Mouse (Mus musculus) lung, postnatal 0 days (tissue): ENCODE measurements at regions not wholly inside any gene's neighbourhood (a gene's known extent, or its start where the extent isn't known, plus 50 kb on each side); places are given as distances from the start of the nearest gene placed in this dataset.
"Not testable (repeated sequence)": the region's sequence is repeated elsewhere in the genome, so short reads cannot be mapped to it uniquely, and the experiment has no call there.

Source experiments
- ATAC-seq: fragments of 200-750 bp; cut with Nextera tagmentation; 2 replicates; pipeline ENCODE4 v1.8.0; 2017; ENCODE audit warnings: moderate library complexity
- DNase-seq: peaks from one replicate; pipeline ENCODE4 v3.0.0-alpha.2; 2016; ENCODE audit warnings: low spot score
- H3K27ac ChIP-seq: fragments of 300-500 bp; sonication (generic); 2 replicates; pipeline ENCODE4 v1.5.1; 2014; ENCODE audit warnings: antibody characterized with exemption, mild to moderate bottlenecking, low read length, mixed read lengths
- H3K27me3 ChIP-seq: fragments of 300-500 bp; sonication (generic); replicated peaks from 2 replicates; pipeline ENCODE4 v1.6.1; 2014; ENCODE audit warnings: low read length, mixed read lengths; ENCODE audit not compliant: insufficient read depth
- H3K36me3 ChIP-seq: fragments of 300-500 bp; sonication (generic); 2 replicates; pipeline ENCODE4 v1.6.1; 2014; ENCODE audit warnings: low read length, mixed read lengths; ENCODE audit not compliant: insufficient read depth
- H3K4me1 ChIP-seq: fragments of 300-500 bp; sonication (generic); 2 replicates; pipeline ENCODE4 v1.6.1; 2014; ENCODE audit warnings: antibody characterized with exemption, low read depth, low read length, mixed read lengths; ENCODE audit not compliant: insufficient read depth
- H3K4me2 ChIP-seq: fragments of 300-500 bp; sonication (generic); replicated peaks from 2 replicates; pipeline ENCODE4 v1.6.1; 2014; ENCODE audit warnings: low read depth, mild to moderate bottlenecking, low read length, moderate library complexity, mixed read lengths
- H3K4me3 ChIP-seq: fragments of 300-500 bp; sonication (generic); 2 replicates; pipeline ENCODE4 v1.5.1; 2014; ENCODE audit warnings: low read depth, low read length
- H3K9ac ChIP-seq: fragments of 300-500 bp; sonication (generic); replicated peaks from 2 replicates; pipeline ENCODE4 v1.6.1; 2014; ENCODE audit warnings: low read depth, mild to moderate bottlenecking
- H3K9me3 ChIP-seq: fragments of 300-500 bp; sonication (generic); 2 replicates; pipeline ENCODE4 v1.6.1; 2016; ENCODE audit warnings: low read length, mixed read lengths
- CTCF ChIP-seq: IDR thresholded peaks from 2 replicates; pipeline ENCODE4 v1.5.1; 2016; ENCODE audit warnings: antibody characterized with exemption, mild to moderate bottlenecking
- EP300 ChIP-seq: IDR thresholded peaks from 2 replicates; pipeline ENCODE4 v1.6.1; 2016; ENCODE audit warnings: antibody characterized with exemption, mild to moderate bottlenecking, control low read depth
- WGBS: fragments of 180-500 bp; shearing (Covaris S2); extraction: QIAGEN DNeasy Blood & Tissue Kit; methylation state at CpG from one replicate; pipeline ENCODE4 v1.1.7; 2014; 5-methylcytosine and 5-hydroxymethylcytosine counted together

GRCm38 (mm10) chr7:64001611-64002111, 62.9 kb upstream of the Klf13 start:
- Histone ChIP-seq H3K9me3 (no peaks in the 10 kb centered on the region), H3K4me1 (peaks cover 15% of the 10 kb centered on the region), H3K4me2 (no peak overlapping the region), H3K27ac (no peak overlapping the region), H3K27me3 (no peaks in the 10 kb centered on the region), H3K4me3 (no peak overlapping the region), H3K9ac (no peak overlapping the region), H3K36me3 (no peaks in the 10 kb centered on the region)
- 42% methylated on average over 9 of the region's 9 CpGs for WGBS
- ATAC-seq (peak; percentile 65), DNase-seq (peak; percentile 82)
- TF ChIP-seq EP300, result 0 out of 2 replicates have a peak, but pooled peaks have one; percentile 24
- no peak for TF ChIP-seq CTCF

DNA sequence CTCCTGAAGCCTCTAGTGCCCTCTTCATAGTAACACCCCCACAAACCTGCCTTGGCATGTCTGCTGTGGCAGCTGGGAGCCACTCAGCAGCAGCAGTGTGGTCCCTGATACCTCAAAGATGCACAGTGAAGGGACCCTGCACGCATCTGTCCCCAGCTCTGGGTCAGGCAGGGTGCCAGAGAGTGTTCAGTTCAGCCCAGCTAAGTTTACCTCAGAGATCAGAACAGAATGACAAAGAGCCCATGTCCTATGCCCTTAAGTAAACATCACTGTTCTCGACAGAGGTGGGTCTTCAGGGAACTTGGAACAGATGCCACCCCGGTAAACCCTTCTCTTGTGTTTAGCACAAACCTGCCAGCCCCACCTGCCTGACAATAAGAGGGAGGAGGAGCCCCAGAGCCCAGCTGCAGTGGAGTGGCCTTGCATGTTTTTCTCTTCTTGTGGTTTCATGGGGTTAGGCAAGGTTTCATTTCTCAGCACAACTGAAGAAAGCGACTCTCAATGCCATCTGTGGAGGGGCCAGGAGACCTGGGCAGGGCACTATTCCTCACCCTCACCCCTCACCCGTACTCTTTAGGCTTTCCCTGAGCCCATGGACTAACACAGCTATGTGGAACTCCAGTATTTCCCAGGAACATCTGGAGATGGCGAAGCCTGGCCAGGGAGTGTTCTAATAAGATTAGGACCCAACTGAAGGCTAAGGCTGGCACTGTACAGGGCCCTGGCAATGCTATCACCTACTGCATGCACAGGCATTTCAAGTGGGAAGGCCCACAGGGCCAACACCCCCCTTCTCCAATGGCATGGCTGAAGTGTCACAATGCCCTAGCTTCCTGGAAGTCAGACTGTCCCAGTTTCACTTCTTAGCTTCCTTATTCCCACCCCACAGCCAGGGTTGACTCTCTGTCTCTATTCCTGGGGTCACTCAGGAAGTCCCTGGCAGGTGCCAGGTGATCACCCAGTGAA, 60.6 kb upstream of the Klf13 start:
- Histone ChIP-seq H3K4me3 (no peak overlapping the region), H3K4me1 (peaks cover 15% of the 10 kb centered on the region), H3K27ac (peak overlapping the region; percentile 70), H3K4me2 (no peak overlapping the region), H3K36me3 (no peaks in the 10 kb centered on the region), H3K9ac (no peak overlapping the region), H3K27me3 (no peaks in the 10 kb centered on the region), H3K9me3 (no peaks in the 10 kb centered on the region)
- peak; percentile 77 for TF ChIP-seq EP300
- no peak for TF ChIP-seq CTCF
- peak; percentile 81 for DNase-seq
- peak; percentile 80 for ATAC-seq
- 33% methylated on average over 6 of the region's 6 CpGs for WGBS

GRCm38 (mm10) chr7:63997997-63998396, 59.3 kb upstream of the Klf13 start:
- no peak overlapping the region for H3K27ac ChIP-seq
- H3K36me3 ChIP-seq, result no peaks in the 10 kb centered on the region
- ATAC-seq, result no peak
- H3K9ac ChIP-seq, result no peak overlapping the region
- no peaks in the 10 kb centered on the region for H3K27me3 ChIP-seq
- no peak for TF ChIP-seq EP300
- TF ChIP-seq CTCF, result no peak
- H3K9me3 ChIP-seq, result no peaks in the 10 kb centered on the region
- 83% methylated on average over 3 of the region's 3 CpGs for WGBS
- no peak for DNase-seq
- H3K4me2 ChIP-seq, result no peak overlapping the region
- H3K4me3 ChIP-seq, result no peak overlapping the region
- peaks cover 15% of the 10 kb centered on the region for H3K4me1 ChIP-seq

DNA sequence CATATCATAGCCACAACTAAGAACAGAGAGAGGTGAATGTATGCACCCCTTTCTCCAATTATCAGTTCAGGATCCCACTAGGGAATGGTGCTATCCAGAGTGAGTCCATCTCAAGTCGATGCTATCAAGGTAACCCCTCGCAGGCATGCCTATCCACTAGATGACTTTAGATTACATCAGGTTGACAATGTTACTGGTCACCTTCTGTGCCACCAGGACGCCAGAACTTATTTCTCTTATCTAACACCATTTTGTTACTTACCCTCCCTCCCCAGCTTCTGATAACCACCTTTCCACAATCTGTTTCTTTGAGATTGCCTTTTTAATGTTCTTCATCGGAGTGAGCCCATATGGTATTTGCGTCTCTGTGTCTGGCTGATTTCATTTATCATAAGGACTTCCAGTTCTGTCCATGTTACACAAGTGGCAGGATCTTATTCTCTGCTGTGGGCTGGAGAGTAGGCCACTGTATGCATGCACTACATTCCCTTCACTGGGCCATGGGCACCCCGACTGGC, 57.9 kb upstream of the Klf13 start:
- peaks cover 15% of the 10 kb centered on the region for H3K4me1 ChIP-seq
- no peak for DNase-seq
- H3K36me3 ChIP-seq, result no peaks in the 10 kb centered on the region
- no peak overlapping the region for H3K27ac ChIP-seq
- no peak for ATAC-seq
- H3K4me3 ChIP-seq, result no peak overlapping the region
- TF ChIP-seq CTCF (no peak), EP300 (no peak)
- H3K4me2 ChIP-seq, result no peak overlapping the region
- H3K9ac ChIP-seq, result no peak overlapping the region
- 80% methylated on average over 6 of the region's 6 CpGs for WGBS
- no peaks in the 10 kb centered on the region for H3K27me3 ChIP-seq
- no peaks in the 10 kb centered on the region for H3K9me3 ChIP-seq

DNA sequence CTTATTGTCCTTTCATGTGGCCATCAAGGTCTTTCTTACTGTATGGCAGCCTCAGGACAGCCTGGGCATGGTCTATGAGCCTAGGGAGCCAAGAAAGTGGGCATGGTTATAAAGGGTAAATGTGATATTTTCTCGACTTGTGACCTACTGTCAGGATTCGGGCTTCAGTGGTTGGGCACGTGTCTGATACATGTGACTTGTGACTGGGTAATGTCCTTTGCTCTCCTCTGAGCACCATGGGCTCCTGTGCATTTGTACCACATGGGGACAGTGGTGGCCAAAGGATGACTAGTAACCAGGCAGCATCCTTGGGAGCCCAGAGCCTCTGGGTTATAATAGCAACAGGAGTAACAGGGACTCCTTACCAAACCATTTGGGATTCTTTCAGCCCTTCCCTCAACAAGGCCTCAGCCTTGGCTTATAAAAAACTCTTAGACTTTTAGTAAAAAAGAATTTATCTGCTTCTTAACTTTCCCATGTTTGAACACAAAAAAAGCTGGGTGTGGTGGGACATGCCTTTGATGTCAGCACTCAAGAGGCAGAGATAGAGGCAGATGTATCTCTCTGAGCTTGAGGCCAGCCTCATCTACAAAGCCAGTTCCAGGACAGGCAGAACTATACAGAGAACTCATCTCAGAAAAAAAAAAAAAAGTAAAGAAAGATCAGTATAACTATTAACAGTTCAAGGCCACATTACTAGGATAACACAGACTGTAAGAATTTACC, 56.7 kb upstream of the Klf13 start:
- no peak overlapping the region for H3K4me2 ChIP-seq
- no peak overlapping the region for H3K9ac ChIP-seq
- H3K9me3 ChIP-seq, result no peaks in the 10 kb centered on the region
- H3K36me3 ChIP-seq, result no peaks in the 10 kb centered on the region
- 83% methylated on average over 3 of the region's 3 CpGs for WGBS
- TF ChIP-seq EP300 (no peak), CTCF (peak; percentile 33)
- H3K4me3 ChIP-seq, result no peak overlapping the region
- no peak for DNase-seq
- ATAC-seq, result no peak
- H3K4me1 ChIP-seq, result peaks cover 15% of the 10 kb centered on the region
- H3K27me3 ChIP-seq, result no peaks in the 10 kb centered on the region
- no peak overlapping the region for H3K27ac ChIP-seq

DNA sequence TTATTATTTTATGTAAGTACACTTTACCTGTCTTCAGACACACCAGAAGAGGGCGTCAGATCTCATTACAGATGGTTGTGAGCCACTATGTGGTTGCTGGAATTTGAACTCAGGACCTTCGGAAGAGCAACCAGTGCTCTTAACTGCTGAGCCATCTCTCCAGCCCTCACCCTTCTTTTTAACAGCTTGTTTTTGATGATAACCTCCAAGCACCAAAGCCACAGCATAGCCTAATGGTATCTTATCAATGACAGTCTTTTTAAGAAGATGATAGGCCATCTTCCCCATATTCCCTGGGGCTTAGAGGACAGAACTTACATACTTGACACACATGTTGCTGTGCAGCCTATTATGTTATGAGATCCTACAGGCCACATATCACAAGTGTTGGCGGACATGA, 56.1 kb upstream of the Klf13 start:
- H3K27ac ChIP-seq, result not testable (repeated sequence)

More for the DNA sequence above, 56.1 kb upstream of the Klf13 start:
- 66% methylated on average over 3 of the region's 3 CpGs for WGBS
- not testable (repeated sequence) for ATAC-seq, H3K4me3 ChIP-seq, H3K4me2 ChIP-seq, H3K9ac ChIP-seq, DNase-seq, H3K27me3 ChIP-seq, H3K9me3 ChIP-seq, H3K36me3 ChIP-seq
- peaks cover 12% of the 10 kb centered on the region for H3K4me1 ChIP-seq
